Mouse (Mus musculus) ES-E14 (cell line): ENCODE data around the gene Ptprg. TPM values are rescaled to one million over a fixed set of nuclear protein-coding genes. Genes with fewer than 3 reads are reported as not detected.

Source experiments
- DNase-seq: peaks from one replicate; pipeline ENCODE4 v3.0.0-alpha.2; 2013; ENCODE audit warnings: low read depth, low spot score
- H3K27ac ChIP-seq: 2 replicates; pipeline ENCODE4 v1.5.1; 2012; ENCODE audit warnings: low read depth, mild to moderate bottlenecking, low read length, moderate library complexity, mixed read lengths; ENCODE audit not compliant: poor library complexity, insufficient read depth, severe bottlenecking
- H3K36me3 ChIP-seq: 2 replicates; pipeline ENCODE4 v1.6.1; 2012; ENCODE audit warnings: mild to moderate bottlenecking, low read length, moderate library complexity, mixed read lengths; ENCODE audit not compliant: control insufficient read depth, poor library complexity, insufficient read depth, severe bottlenecking
- H3K4me1 ChIP-seq, 2 experiments: fragments of 150-350 bp in 1 of 2; sonication (generic) in 1 of 2; 2 replicates each; pipeline ENCODE4 v1.6.1; 2012; ENCODE audit warnings: low read length in 2 of 2, mild to moderate bottlenecking in 1 of 2, mixed read lengths in 1 of 2; ENCODE audit not compliant: control insufficient read depth in 2 of 2, insufficient read depth in 2 of 2, poor library complexity in 1 of 2
- H3K4me3 ChIP-seq, 2 experiments: fragments of 150-350 bp in 1 of 2; sonication (generic) in 1 of 2; 2 replicates each; pipeline ENCODE4 v1.5.1; 2012; ENCODE audit warnings: low read length in 2 of 2, low read depth in 1 of 2, mild to moderate bottlenecking in 1 of 2, mixed read lengths in 1 of 2; ENCODE audit not compliant: insufficient read depth in 1 of 2, poor library complexity in 1 of 2, severe bottlenecking in 1 of 2
- H3K9ac ChIP-seq: 2 replicates; pipeline ENCODE4 v1.6.1; 2012; ENCODE audit warnings: low read depth, mild to moderate bottlenecking, low read length, mixed read lengths; ENCODE audit not compliant: poor library complexity, insufficient read depth, severe bottlenecking
- H3K9me3 ChIP-seq: fragments of 150-350 bp; sonication (generic); 2 replicates; pipeline ENCODE4 v1.6.1; 2012; ENCODE audit warnings: low read depth, mild to moderate bottlenecking, low read length; ENCODE audit not compliant: control insufficient read depth, insufficient read depth
- CHD2 ChIP-seq: IDR thresholded peaks from 2 replicates; pipeline ENCODE4 v1.6.1; 2014; ENCODE audit warnings: mild to moderate bottlenecking, low read depth, low read length, inconsistent platforms
- HCFC1 ChIP-seq: IDR thresholded peaks from 2 replicates; pipeline ENCODE4 v1.6.1; 2012; ENCODE audit warnings: low read length, inconsistent platforms, borderline replicate concordance; ENCODE audit not compliant: insufficient read depth
- MAFK ChIP-seq: IDR thresholded peaks from 2 replicates; pipeline ENCODE4 v1.6.1; 2014; ENCODE audit warnings: mild to moderate bottlenecking, low read depth, low read length, inconsistent platforms; ENCODE audit not compliant: insufficient read depth
- ZC3H11A ChIP-seq: IDR thresholded peaks from 2 replicates; pipeline ENCODE4 v1.6.1; 2012; ENCODE audit warnings: low read depth, mild to moderate bottlenecking, inconsistent platforms, low read length, borderline replicate concordance
- ZNF384 ChIP-seq: IDR thresholded peaks from 2 replicates; pipeline ENCODE4 v1.6.1; 2012; ENCODE audit warnings: low read depth, low read length, inconsistent platforms
- in situ Hi-C, 2 experiments: fragments of 600-800 bp; cut with MboI; formaldehyde crosslinking; loops; one replicate each; pipeline ENCODE4 v1.15.1; 2025; ENCODE audit warnings: low sequenced_read_pairs in 2 of 2, inconsistent platforms in 1 of 2; ENCODE audit not compliant: unreplicated experiment in 2 of 2
- total RNA-seq: library from RNA; depleted of rRNA; stranded (reverse); fragments of 300-350 nt; gene quantifications from 2 replicates; pipeline ENCODE4 v1.2.3, GENCODE M21; 2012

Ptprg gene
- total RNA-seq, 1 experiment = 59.8 TPM

- TF ChIP-seq CHD2 (no peak), MAFK (no peak), ZC3H11A (no peak), HCFC1 (no peak), ZNF384 (no peak)
- H3K9ac ChIP-seq = no peak overlapping the region
- no peak for DNase-seq
- H3K27ac ChIP-seq = no peak overlapping the region
- H3K4me3 ChIP-seq = no peak overlapping the region
- H3K36me3 ChIP-seq = no peaks in the 10 kb centered on the region
- peaks cover 0 to 1% of the 10 kb centered on the region in 2 experiments; a peak in 1 of 4 replicates for H3K4me1 ChIP-seq
- H3K9me3 ChIP-seq = no peaks in the 10 kb centered on the region
- in situ Hi-C loops = no loop called here
These were observed 549.3 kb downstream of the Ptprg start for GRCm38 (mm10) chr14:12102389-12103325.

GRCm38 (mm10) chr14:12104297-12105155 is 551.2 kb downstream of the Ptprg start:
- H3K27ac ChIP-seq = no peak overlapping the region
- DNase-seq = no peak
- H3K36me3 ChIP-seq = no peaks in the 10 kb centered on the region
- no peaks in the 10 kb centered on the region for H3K9me3 ChIP-seq
- H3K4me3 ChIP-seq = no peak overlapping the region
- peaks cover 1 to 3% of the 10 kb centered on the region in 2 experiments; a peak in 2 of 4 replicates for H3K4me1 ChIP-seq
- no peak overlapping the region for H3K9ac ChIP-seq
- TF ChIP-seq CHD2 = no peak
- no peak for TF ChIP-seq ZNF384
- TF ChIP-seq MAFK = no peak
- no peak for TF ChIP-seq HCFC1
- TF ChIP-seq ZC3H11A = no peak
- in situ Hi-C loops = no loop called here

- TF ChIP-seq HCFC1 (no peak), ZNF384 (no peak), MAFK (no peak), CHD2 (no peak), ZC3H11A (no peak)
- Histone ChIP-seq H3K27ac (no peak overlapping the region), H3K9me3 (no peaks in the 10 kb centered on the region), H3K4me3 (no peak overlapping the region), H3K4me1 (peaks cover 1 to 3% of the 10 kb centered on the region in 2 experiments; a peak in 2 of 4 replicates), H3K9ac (no peak overlapping the region), H3K36me3 (no peaks in the 10 kb centered on the region)
- in situ Hi-C loops = no loop called here
- no peak for DNase-seq
These were observed 551.8 kb downstream of the Ptprg start for GRCm38 (mm10) chr14:12105156-12105430.

GRCm38 (mm10) chr14:12105593-12105992 is 552.3 kb downstream of the Ptprg start:
- TF ChIP-seq CHD2 (no peak), ZNF384 (no peak)
- Histone ChIP-seq H3K4me1 (peaks cover 1 to 3% of the 10 kb centered on the region in 2 experiments; a peak in 2 of 4 replicates), H3K9ac (no peak overlapping the region), H3K27ac (no peak overlapping the region), H3K36me3 (no peaks in the 10 kb centered on the region), H3K4me3 (no peak overlapping the region), H3K9me3 (no peaks in the 10 kb centered on the region)
- DNase-seq = no peak
- in situ Hi-C loops = no loop called here
